Mouse (Mus musculus) fibroblast of lung, adult 2 months (primary cell): ENCODE results near the gene Fntb.
"Not testable (repeated sequence)": the region's sequence is repeated elsewhere in the genome, so short reads cannot be mapped to it uniquely, and the experiment has no call there.

ENCODE experiments used
- DNase-seq: peaks from one replicate; pipeline ENCODE4 v3.0.0-alpha.2; 2011; ENCODE audit warnings: low read depth

Fntb gene

DNA sequence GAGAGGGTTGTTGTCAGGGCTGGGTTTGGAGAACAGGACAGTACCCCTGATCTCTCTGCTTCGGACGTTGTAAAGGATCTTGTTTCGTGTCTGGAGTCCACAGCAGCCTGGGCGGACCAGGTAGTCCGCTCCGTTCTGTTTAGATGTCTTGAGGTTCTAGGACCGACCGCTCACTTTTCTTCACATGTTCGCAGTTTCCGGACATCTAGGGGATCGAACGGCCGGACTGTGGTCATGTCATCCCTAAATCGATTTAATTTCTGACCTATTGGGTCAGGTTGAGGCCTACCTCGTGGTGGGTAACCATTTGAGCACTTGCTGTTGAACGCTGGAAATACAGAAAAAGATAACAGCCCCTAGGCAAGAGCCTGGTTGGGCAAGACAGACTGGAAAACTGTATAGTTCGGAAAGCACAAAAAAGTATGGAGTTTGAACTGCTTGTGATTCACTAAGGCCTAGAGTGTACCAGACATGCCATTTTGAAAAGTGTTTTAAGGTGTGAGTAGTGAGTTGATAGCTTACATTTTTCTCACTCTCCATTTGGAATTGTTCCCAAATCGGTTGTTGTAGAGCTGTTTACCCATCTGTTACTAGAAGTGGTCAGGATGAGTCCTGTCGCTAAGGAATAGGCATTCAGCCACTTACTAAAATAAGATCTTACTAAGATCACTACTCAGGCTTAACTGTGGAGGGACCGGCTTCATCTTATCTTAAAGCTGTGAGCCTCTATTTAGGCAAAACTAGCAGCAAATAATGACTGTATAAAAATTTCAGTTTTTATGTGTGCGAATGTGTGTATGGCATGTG lies 72.7 kb downstream of the Fntb start:
- DNase-seq, result no peak

DNA sequence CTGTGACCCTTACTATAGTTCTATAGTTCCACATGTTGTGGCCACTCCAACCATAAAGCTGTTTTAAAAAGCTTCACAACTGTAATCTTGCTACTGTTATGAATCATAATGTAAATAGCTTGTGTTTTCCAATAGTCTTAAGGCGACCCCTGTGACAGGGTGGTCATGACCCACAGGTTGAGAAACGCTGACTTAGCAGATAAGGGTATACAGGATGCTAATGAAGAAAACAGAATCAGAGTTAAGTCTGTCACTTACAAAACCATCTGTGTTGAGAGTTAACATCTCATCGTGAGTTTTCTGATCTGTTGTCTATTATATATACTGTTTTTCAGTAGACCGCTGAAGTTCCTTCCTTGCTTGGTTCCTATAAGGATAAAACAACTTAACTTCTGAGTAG lies 73.9 kb downstream of the Fntb start:
- no peak for DNase-seq

GRCm38 (mm10) chr12:76840081-76840480 lies 74.7 kb downstream of the Fntb start:
- no peak for DNase-seq

DNA sequence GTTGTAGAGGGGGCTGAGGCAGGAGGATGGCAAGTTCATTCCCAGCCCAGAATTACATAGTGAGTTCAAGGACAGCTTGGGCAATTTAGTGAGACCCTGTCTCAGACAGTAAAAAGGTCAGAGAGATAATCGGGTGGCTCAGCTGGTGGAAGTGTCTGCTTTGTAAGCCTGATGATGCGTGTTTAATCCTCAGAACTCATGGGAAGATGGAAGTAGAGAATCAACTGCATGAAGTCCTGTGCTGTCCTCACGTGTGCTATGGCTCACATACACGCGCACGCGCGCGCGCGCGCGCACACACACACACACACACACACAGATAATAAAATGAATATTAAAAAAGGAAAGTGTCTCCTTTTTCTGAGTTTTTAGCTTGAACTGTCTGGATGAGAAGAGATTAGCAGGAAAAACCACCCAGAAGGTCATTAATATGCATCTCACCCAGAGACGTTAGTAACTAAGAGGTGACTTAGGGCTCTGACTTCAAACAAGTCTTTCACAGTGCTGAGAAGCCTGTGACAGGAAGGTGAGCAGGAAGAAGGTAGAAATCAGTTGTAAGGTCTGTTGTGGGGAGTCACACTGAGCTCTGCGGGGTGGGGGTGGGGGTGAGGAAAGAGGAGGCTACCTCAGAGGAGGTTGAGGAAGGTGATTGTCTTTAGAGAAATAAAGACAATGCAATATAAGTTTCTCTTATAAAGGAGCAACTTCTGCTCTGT lies 79.1 kb downstream of the Fntb start:
- DNase-seq, result no peak

- no peak for DNase-seq
Measured at GRCm38 (mm10) chr12:76852419-76852818, 87.0 kb downstream of the Fntb start.

GRCm38 (mm10) chr12:76853378-76854142 lies 88.2 kb downstream of the Fntb start:
- no peak for DNase-seq

DNA sequence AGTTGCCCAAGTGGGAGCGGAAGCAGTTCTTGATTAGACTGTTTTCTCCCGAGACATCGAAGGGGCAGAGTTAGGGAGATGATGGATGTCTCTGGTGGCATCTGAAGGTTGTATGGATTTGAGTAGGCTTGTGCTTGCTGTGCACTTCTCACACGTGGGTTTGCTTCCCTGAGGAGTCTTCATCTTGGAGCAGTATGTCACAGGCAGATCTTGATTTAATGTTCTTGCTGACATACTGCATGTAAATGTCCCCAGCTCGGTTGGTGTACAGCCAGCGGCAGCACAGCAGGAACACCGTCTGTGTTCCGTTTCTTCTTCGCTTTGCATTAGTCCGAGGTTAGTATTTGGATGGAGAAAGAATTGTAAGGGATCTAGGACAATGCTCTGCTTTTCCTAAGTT lies 91.7 kb downstream of the Fntb start:
- DNase-seq, result no peak

DNA sequence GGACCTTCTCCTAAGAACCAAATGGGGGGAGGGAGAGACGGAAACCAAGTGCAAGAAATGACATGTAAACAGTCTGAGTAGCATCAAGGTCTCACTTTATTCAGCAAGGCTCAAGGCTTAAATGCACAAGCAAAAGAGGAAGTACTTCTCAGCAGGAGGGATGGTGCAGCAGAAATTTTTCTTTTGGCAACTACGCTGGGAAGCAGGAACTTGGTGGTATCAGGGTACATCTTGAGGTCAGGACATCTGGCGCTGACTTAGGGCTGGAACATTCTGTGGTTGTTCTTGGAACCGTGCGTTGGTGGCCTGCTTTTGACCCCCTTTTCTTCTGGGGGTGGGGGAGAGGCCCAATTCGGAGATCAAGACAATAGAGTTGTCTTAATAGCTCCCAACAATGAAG lies 93.4 kb downstream of the Fntb start:
- not testable (repeated sequence) for DNase-seq

GRCm38 (mm10) chr12:76863651-76864050 lies 98.3 kb downstream of the Fntb start:
- peak; percentile 23 for DNase-seq

- peak; percentile 10 for DNase-seq
Measured at GRCm38 (mm10) chr12:76865266-76865665, 99.9 kb downstream of the Fntb start.

DNA sequence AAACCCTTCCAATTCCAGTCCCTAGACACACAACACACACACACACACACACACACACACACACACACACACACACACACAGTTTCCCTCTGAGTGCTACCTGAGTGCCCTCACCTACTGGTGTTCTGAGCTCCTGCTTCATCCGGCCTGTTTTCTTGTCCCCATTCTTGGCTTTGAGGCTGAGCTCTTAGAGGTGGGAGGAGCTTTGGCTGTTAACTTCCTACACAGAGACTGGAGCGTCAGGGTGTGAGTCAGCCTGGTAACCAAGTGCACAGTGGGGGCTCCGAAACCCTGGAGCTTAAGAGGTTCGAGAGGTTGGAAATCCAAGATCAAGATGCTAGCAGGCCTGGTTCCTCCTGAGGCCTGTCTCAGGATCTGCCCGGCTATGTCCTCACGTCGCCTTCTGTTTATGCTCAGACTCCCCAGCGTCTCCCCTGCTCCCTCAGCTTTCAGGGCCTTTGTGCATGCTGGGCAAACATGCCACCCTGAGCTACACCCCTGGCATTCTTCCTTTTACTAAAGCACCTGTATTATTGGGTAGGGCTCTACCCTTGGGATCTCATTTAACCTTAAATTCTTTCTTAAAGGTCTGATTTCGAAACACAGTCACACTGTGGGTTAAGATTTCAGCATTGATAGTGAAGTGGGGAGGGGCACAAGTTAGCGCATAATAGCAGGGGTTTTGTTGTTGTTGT lies 102.3 kb downstream of the Fntb start:
- peak; percentile 20 for DNase-seq

DNA sequence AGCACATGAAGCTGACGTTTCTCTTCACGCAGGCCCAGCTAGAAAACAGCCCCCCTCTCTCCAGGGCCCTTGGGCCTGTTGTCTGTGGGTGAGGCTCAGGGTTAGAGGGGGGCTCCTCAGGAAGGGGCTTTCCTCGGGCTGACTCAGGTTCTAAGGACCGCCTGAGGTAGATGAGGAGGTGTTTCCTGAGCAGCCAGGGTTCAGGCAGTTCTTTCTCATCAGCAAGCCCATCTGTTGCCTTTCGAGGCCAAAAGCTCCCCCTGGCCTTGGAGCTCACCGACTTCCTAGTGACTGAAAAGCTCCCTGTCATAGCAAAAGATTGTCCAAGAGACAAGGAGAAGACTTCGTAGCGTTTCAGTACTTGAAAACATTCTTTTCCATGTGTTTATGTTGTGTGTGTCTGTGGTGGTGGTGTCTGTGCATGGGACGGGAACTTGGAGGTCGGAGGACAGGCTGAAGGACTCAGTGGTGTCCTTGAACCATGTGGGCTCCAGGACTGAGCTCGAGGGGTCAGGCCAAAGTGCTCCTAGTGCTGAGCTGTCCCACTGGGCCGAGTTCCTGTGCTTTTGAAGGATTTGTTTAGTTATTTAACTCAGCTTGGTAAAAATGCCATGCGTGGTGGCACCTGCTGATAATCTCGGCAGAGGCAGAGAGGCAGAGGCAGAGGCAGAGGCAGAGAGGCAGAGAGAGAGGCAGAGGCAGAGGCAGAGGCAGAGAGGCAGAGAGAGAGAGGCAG lies 103.2 kb downstream of the Fntb start:
- no peak for DNase-seq

DNA sequence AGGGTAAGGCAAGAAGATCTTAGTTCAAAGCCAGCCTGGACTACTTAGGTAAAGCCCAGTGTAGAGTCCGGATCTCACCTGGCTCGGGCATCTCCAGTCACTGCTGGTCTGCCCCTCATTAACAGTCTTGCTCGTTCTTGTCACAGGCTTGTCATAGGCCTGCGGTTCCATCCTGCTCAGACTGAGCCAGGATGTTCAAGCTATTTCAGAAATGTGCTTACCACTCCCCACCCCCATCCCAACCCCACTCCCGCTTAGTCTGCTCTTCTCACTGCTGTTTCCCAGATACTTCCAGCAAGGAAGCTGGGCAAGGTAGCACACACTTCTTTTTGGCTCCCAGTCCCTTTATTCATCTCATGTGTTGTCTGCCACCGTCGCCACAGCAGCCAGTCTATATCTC lies 104.2 kb downstream of the Fntb start:
- DNase-seq, result no peak

DNA sequence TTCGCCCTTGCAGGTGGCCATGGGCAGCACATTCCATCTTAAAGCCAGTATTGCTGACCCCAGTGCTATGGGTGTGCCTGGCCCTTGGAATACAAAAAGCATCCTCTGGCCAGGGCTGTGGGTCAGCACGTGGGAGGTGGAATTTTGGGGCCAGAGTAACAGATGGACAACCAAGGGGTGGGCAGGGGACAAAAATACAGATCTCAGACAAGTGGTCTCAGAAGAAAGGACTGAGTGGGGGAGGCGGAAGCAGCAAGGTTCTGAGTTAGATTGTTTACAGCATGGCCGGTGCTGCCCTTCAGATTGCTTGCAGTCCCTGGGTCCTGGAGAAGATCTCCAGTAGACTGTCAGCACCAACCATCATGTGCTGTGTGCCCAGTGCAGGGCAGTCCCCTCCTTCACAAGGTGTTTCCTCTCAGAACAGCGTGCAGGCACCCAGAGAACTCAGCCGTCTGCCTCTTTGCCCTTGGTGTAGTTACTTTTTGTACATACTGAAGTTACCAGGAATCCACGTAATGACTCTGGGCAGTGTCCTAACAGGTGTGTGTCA lies 107.5 kb downstream of the Fntb start:
- DNase-seq, result no peak

GRCm38 (mm10) chr12:76874826-76875225 lies 109.4 kb downstream of the Fntb start:
- no peak for DNase-seq

- DNase-seq, result no peak
Measured at GRCm38 (mm10) chr12:76879242-76879641, 113.9 kb downstream of the Fntb start.

DNA sequence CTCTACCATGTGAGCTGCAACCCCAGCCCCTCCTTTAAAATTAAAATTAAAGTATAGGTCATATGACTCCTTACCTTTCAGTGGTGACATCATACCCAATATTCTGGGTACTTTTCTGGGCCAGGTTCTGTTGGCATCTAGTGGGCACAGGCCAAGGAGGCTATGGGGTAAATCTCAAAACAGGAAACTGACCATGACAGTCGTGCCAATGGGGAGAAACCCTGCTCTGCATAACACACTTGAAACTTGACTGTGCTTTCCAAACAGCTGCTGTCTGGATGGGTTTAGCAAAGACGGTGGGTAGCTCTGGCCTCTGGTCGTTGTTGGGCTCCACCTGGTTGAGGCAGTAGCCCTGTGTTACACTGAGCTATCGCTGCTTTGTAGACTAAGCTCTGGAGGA lies 114.7 kb downstream of the Fntb start:
- DNase-seq, result no peak

- no peak for DNase-seq
Measured at GRCm38 (mm10) chr12:76883824-76884223, 118.4 kb downstream of the Fntb start.

- no peak for DNase-seq
Measured at GRCm38 (mm10) chr12:76885103-76885502, 119.7 kb downstream of the Fntb start.

DNA sequence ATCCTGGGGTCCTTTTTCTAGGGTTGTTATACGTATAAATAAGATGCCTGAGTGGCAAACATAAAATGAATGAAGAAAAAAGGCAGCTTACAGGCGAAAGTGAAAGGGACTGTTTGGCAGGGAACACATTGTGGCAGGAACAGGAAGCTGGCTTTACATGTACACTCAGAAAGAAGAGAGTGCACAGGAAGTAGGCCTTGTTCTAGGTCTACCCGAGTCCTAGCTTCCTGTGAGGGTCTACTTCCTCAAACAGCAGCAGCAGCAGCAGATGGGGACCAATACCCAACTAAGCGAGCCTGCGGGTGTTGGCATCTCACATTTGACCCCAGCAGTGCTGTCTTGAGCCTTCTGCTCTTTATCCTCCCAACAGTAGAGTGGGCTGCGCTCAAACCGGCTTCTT lies 121.4 kb downstream of the Fntb start:
- DNase-seq, result no peak

DNA sequence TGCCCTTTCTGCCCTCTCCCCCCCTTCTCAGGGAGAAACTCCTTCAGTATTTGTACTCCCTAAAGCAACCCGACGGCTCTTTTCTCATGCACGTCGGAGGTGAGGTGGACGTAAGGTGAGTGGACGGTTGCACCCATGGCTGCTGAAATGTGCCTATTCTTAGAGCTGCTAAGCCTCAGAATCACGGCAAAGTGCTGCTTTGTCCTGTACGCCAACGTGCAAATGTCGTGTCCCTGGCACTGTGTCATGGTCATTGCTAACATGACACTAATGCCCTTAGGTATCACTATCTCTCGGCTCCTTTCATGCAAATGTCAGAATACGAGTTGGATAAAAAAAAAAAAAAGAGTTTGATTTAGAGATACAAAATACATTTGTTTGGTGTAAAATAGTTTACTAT lies 122.6 kb downstream of the Fntb start:
- DNase-seq, result no peak
